Mouse (Mus musculus): Measurements from ENCODE around the gene AI987944. TPM values are rescaled to one million over a fixed set of nuclear protein-coding genes. Genes with fewer than 3 reads are reported as not detected.

The AI987944 gene
- polyA plus RNA-seq (2012; rRNA removed; ENCODE audit: low replicate concordance), result 3.3 and 6.9 TPM in 2 replicates

DNA sequence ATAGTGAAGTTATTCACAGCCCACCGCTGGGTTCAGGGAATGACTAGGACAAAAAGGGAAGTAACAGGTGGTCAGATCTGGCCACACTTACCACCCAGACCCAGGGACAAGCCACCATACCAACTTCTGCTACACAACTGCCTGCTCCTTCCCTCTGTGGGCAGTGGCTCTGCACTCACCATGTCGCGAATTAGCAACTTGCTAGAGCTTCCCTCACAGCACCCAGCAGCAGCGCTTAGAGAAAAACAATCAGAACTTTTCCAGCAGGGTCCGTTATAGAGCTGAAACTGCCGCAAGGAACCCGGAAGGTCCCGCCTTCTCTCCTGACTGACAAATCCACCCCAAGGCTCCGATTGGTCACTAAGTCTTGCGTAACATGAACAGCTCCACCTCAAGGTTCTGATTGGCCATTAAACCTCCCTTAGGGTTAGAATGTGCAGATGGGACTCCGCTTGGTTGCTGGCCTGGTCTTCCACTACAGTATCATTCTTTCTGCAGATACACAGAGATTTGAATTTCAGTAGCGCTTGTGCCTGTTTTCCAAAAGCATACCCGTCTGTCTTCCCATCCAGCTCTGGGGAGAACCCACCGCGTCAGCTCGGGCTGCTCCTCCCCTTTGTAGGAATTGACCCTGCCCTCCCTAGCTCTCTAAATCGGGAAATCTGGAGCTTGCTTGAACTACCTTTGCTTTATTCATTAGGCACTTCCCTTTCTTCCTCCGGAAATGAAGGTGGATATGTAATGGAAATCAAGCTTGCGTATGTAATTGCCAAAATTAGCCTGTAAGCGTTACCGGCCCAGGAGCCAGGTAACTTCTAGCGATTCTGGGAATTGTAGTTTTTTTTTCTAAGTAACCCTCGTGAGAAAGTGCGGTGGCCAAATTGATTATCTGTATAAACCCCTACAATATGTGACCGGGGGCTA, at the start of gene AI987944:
TSS of gene AI987944 (minus strand) at position 332 of the 924 bp plus-strand sequence.

Other genes with a start within 250 kb of the AI987944 start
- gene Gm5592, start 239.5 kb downstream of the AI987944 start, polyA plus RNA-seq (2012; rRNA removed; ENCODE audit: low replicate concordance), result not detected in 2 replicates
- gene Vmn2r57, start 55.3 kb upstream of the AI987944 start, polyA plus RNA-seq (2012; rRNA removed; ENCODE audit: low replicate concordance), result 0.05 and 0.19 TPM in 2 replicates
- 0.16 TPM in 1 of 2 replicates, not detected in the other for gene Gm20449, start 106.0 kb upstream of the AI987944 start, polyA plus RNA-seq (2012; rRNA removed; ENCODE audit: low replicate concordance)
- 3.7 and 6.9 TPM in 2 replicates for gene AW146154, start 106.5 kb upstream of the AI987944 start, polyA plus RNA-seq (2012; rRNA removed; ENCODE audit: low replicate concordance)
- not detected in 2 replicates for gene Gm6871, start 180.3 kb upstream of the AI987944 start, polyA plus RNA-seq (2012; rRNA removed; ENCODE audit: low replicate concordance)
- 1.7 and 4.7 TPM in 2 replicates for gene 2610021A01Rik, start 205.9 kb upstream of the AI987944 start, polyA plus RNA-seq (2012; rRNA removed; ENCODE audit: low replicate concordance)
- 0.35 and 1.0 TPM in 2 replicates for gene Zfp788, start 239.8 kb upstream of the AI987944 start, polyA plus RNA-seq (2012; rRNA removed; ENCODE audit: low replicate concordance)

Measured in mammary gland, adult 2 months (tissue).